Mouse (Mus musculus) hindlimb bud, embryonic 11.5 days (tissue): Measurements from ENCODE around the gene Arhgap44.
A peak's percentile ranks its signal among the peaks of the same experiment; 100 is the strongest.

Source experiments
- DNase-seq: peaks from one replicate; pipeline ENCODE4 v3.0.0-alpha.2; 2012; ENCODE audit warnings: low read depth, low spot score; ENCODE audit errors: extremely low spot score

Gene Arhgap44

GRCm38 (mm10) chr11:65162767-65163120, at the start of gene Arhgap44:
TSS of gene Arhgap44 (minus strand) at chr11:65162961.
- peak; percentile 10 for DNase-seq

DNA sequence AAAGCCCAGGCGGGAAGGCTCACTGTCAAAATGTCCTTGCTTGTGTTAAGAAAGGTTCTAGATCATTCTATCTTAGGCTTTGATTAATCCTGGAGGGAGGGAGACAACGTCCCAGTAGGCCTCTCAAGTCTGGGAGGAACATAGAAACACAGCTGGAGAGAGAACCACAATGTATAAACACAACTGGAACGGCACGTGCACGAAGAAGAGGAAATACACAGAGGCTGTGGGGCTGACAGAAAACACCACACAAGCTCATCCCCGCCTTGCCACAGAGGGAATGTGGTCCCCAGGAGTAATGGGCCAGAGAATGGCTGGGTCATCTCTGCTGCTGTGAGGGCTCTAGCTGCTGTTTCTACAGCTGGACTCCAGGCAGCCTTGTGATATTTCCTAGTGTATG, 48.9 kb upstream of the Arhgap44 start:
- DNase-seq, result no peak

GRCm38 (mm10) chr11:65209441-65209840, 46.7 kb upstream of the Arhgap44 start:
- no peak for DNase-seq

- DNase-seq, result no peak
Measured at GRCm38 (mm10) chr11:65205306-65205705, 42.5 kb upstream of the Arhgap44 start.

DNA sequence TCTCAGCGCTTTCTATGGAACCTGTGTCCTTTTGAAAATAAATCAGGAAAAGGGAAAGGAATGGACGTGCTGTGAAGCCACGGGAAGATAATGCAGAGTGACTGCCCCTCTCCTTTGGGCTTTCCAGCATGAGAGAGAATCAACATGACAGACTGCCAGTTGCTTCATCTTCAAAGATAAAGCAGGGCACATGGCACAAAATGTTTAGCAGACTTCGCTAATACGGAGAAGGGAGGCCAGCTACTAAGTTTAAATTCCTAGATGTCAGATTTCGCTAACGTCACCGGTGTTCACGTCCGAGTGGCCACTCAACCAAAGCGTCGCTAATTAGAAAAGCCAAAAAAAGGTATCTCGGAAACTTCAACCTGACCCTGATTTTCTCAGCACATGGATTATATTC, 41.9 kb upstream of the Arhgap44 start:
- DNase-seq, result no peak

- DNase-seq, result no peak
Measured at GRCm38 (mm10) chr11:65203020-65203419, 40.3 kb upstream of the Arhgap44 start.

DNA sequence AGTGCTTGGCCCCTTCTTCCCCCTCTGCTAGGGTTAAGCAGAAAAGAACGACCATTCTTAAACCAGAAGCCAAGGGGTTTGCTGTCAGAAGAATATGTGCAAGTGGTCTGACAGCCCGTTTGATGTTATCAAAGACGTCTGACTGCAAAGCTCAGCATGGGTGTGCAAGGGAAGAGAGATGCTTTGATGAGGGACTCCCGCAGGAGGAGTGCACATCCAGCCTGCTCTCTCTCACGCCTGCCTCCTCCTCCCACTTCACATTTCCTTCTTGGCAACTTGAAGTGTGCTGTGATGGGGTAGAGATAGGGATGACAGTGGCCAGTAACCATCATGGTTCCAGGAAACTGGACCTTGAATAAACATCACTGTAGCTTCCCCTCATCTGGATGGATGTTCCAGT, 39.5 kb upstream of the Arhgap44 start:
- no peak for DNase-seq

GRCm38 (mm10) chr11:65198026-65198425, 35.3 kb upstream of the Arhgap44 start:
- no peak for DNase-seq

DNA sequence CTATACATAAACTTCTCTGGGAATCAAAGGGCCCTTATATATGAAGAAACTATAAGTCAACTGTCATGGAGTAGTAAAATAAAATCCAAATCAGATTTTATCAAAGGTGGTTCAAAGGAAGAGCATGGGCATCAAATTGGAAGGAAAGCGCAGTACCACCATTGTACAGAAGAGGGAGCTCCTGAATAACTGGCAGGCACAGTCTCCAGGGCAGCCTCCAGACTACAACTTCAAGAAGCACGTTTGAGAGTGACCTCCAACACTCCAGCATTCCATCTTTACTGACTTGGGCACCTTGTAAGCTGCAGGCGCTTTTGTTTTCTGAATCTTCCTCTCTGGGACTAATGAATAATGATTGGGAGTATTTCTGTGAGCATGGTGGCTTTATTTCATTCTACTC, 34.5 kb upstream of the Arhgap44 start:
- DNase-seq, result peak; percentile 56

- DNase-seq, result no peak
Measured at GRCm38 (mm10) chr11:65186974-65187373, 24.2 kb upstream of the Arhgap44 start.

DNA sequence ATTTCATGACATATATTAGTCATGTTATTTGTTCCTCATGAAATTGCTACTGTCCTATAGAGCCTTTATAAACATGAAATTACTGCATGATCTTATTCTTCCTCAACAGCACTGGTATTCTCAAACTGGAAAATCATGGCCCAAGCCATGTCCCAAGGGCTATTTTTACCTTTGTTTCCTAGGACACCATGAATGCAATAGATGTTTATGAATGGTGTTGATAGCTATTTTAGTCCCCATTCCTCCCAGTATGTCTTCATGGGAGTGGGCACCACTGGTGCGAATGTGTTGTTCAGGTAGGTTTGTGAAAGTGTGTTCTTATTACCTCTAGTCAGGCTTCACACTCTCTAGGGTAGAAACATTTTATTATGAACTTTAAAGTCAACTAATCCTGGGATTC, 22.4 kb upstream of the Arhgap44 start:
- no peak for DNase-seq

DNA sequence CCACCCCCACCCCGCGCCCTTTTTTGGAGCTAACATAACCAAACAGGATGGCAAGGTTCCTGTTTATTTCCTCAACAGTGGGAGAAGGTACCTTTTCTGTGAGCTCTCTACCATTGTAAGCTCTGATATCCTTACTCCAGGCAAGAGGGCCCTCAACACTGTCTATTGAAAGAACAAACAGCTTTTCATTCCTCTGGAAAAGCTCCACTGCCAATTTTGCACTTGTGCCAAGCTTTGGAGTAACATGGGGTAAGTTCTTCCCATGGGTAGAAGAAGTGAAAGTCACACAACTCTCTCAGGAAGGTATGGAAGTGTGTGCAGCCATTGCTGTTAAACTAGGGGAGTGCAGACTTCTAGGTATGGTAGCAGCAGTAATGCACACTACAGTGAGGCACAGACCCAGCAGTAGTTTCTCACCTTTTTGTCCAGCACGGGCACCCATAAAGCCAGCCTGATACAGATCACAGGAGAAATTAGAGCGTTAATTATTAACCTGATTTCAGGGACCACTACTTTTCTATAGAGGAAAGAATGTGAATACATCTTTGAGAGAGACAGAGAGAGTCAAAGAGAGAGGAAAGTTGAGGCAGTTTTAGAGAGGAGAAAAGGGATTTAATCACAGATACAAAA, 7.5 kb upstream of the Arhgap44 start:
- DNase-seq, result no peak

DNA sequence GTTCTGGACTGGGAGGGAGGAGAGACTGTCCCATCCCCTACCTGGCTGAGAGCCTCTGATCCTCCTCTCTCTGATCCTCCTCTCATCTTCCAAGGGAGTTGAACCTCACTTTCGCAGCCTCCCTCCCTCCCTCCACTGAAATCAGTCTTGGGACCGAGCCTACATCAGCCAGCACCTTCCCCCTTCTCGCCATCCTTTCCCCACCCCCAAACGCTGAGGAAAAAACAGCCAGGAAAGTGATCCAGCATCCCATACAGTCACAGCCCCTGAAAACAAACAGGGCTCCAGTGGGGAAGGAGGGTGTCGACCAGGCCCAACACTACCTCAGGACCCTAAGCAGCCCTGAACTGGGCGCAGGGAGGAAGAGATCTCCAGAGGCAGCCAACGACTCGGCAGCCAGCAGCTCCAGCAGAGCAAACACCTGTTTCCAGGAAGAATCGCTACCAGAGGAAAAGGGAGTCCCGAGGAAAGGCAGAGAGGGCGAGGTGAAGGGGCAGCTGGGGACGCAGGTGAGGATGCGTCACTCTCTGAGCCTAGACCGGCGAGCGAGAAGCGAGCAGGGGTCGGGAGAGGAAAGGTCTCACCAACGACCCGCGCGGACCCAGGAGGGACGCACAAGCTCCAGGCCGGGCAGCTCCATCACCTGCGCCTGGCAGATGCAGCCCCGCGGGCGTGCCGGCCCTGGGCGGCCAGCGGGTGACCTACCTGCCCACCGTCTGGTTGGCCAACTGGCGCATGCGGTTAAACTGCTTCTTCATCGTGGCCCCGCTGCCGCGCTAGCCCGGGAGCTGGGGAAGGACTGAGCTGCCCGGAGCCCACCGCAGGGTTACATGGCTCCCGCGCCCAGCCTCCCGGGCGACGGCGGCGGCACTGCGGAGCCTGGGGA, 637 bp downstream of the Arhgap44 start:
- no peak for DNase-seq

GRCm38 (mm10) chr11:65160991-65161880, 1.5 kb downstream of the Arhgap44 start:
- no peak for DNase-seq

GRCm38 (mm10) chr11:65159791-65160190, 3.0 kb downstream of the Arhgap44 start, which contains the start of gene 1700086D15Rik:
TSS of gene 1700086D15Rik (minus strand) at chr11:65159891.
- DNase-seq, result no peak

DNA sequence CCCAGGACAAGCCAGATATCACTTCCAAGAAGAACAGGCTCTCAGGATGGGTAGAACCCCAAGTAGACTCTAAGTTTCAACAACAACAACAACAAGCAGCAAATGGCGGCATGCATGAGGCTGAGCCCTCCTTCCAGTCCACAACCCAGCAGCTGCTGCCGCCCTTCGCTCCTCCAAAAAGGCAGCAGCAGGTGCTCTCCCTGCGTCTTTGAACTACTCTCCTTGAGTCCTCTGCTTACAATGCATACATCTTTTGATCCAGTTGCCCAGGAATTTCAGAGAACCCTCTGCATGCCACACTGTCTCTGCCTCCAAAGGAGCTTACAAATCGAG, 4.1 kb downstream of the Arhgap44 start:
- DNase-seq, result no peak

GRCm38 (mm10) chr11:65157966-65158657, 4.6 kb downstream of the Arhgap44 start:
- DNase-seq, result no peak

DNA sequence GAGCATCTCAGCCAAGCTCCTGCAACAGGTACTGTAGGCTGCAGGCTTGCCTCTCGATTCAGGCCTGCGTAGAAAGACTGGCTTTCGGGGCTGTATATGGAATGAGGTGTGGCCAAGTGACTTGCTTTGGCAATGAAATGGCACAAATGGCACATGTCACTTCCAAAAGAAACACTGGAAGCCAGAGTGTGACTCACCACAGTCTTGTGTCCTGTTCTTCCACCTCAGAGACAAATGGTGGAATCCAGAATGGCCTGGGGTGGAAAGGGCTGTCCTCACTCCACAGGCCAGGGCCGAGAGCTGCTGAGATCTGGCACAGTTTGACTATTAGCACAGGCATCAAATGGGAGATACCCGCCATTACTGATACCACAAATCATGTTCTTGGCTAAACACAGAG, 9.8 kb downstream of the Arhgap44 start:
- DNase-seq, result no peak

DNA sequence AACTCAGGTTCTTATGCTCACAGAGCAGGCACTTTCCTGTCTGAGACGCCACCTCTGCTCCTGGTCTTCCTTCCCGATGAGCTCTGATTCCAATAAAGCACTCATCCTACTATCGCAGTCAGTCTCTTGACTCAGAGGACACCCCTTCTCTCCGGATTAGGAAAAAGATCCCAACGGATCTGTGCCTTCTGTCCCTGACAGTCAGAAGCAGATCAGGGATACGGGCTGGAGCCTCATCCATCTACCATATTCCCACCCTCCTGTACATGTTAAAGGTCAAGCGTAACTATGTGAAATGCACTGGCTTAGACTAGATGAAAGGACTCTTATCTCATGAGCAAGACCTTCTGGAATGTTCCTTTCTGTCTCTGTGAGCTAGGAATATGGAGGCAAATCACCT, 14.3 kb downstream of the Arhgap44 start:
- no peak for DNase-seq

- DNase-seq, result no peak
Measured at GRCm38 (mm10) chr11:65142838-65143417, 19.8 kb downstream of the Arhgap44 start.

GRCm38 (mm10) chr11:65139030-65139429, 23.7 kb downstream of the Arhgap44 start:
- no peak for DNase-seq
